Mouse (Mus musculus): ENCODE data around the gene Vsx2. TPM values are rescaled to one million over a fixed set of nuclear protein-coding genes. Genes with fewer than 3 reads are reported as not detected.

Vsx2 gene
- not detected in 2 replicates for polyA plus RNA-seq (2015; fragmentation: Nextera tagmentation; extraction: Ambion mirVana)

GRCm38 (mm10) chr12:84569336-84569970 lies at the start of gene Vsx2:
Gene Vsx2 (plus strand): TSS chr12:84569762.

GRCm38 (mm10) chr12:84616977-84617630 lies 47.5 kb downstream of the Vsx2 start, which contains the start of gene Abcd4:
Gene Abcd4 (minus strand): TSS chr12:84617413.

GRCm38 (mm10) chr12:84640654-84641053 lies 71.1 kb downstream of the Vsx2 start, which contains the start of gene Vrtn:
Gene Vrtn (plus strand): TSS chr12:84641019.

Other genes starting within 250 kb of the Vsx2 start
- gene Coq6, start 208.1 kb upstream of the Vsx2 start, polyA plus RNA-seq (2015; fragmentation: Nextera tagmentation; extraction: Ambion mirVana) = 31.9 and 45.2 TPM in 2 replicates
- gene Fam161b, start 207.9 kb upstream of the Vsx2 start, polyA plus RNA-seq (2015; fragmentation: Nextera tagmentation; extraction: Ambion mirVana) = 1.3 and 1.4 TPM in 2 replicates
- 15.6 and 34.5 TPM in 2 replicates for gene Entpd5, start 160.7 kb upstream of the Vsx2 start, polyA plus RNA-seq (2015; fragmentation: Nextera tagmentation; extraction: Ambion mirVana)
- gene Bbof1, start 160.7 kb upstream of the Vsx2 start, polyA plus RNA-seq (2015; fragmentation: Nextera tagmentation; extraction: Ambion mirVana) = 1.3 TPM in 2 replicates
- gene Rnf113a2, start 152.6 kb upstream of the Vsx2 start, polyA plus RNA-seq (2015; fragmentation: Nextera tagmentation; extraction: Ambion mirVana) = 28.1 and 33.9 TPM in 2 replicates
- 49.1 and 91.4 TPM in 2 replicates for gene Aldh6a1, start 118.8 kb upstream of the Vsx2 start, polyA plus RNA-seq (2015; fragmentation: Nextera tagmentation; extraction: Ambion mirVana)
- gene Lin52, start 118.3 kb upstream of the Vsx2 start, polyA plus RNA-seq (2015; fragmentation: Nextera tagmentation; extraction: Ambion mirVana) = 12.6 and 15.1 TPM in 2 replicates
- 9.9 and 12.2 TPM in 2 replicates for gene Abcd4, start 47.7 kb downstream of the Vsx2 start, polyA plus RNA-seq (2015; fragmentation: Nextera tagmentation; extraction: Ambion mirVana)
- gene Vrtn, start 71.3 kb downstream of the Vsx2 start, polyA plus RNA-seq (2015; fragmentation: Nextera tagmentation; extraction: Ambion mirVana) = not detected in 2 replicates
- 0.17 TPM in 1 of 2 replicates, not detected in the other for gene Syndig1l, start 129.1 kb downstream of the Vsx2 start, polyA plus RNA-seq (2015; fragmentation: Nextera tagmentation; extraction: Ambion mirVana)
- 66.6 and 68.5 TPM in 2 replicates for gene Npc2, start 203.4 kb downstream of the Vsx2 start, polyA plus RNA-seq (2015; fragmentation: Nextera tagmentation; extraction: Ambion mirVana)
- gene Isca2, start 203.5 kb downstream of the Vsx2 start, polyA plus RNA-seq (2015; fragmentation: Nextera tagmentation; extraction: Ambion mirVana) = 159 and 164 TPM in 2 replicates